Mouse (Mus musculus) embryonic stem cell, embryonic (primary cell): ENCODE results near the gene Ssxb8.
"Not testable (repeated sequence)": the region's sequence is repeated elsewhere in the genome, so short reads cannot be mapped to it uniquely, and the experiment has no call there.

Experiments
- CTCF ChIA-PET, 4 experiments: fragments of 300-600 bp in 2 of 4; fragments of 350-600 bp in 2 of 4; sonication (Branson Sonifier 250); formaldehyde crosslinking; loops; one replicate each; lab custom pipeline; 2022; ENCODE audit warnings: inconsistent platforms in 2 of 4; lab: Charles Lee
- POLR2A ChIA-PET, 4 experiments: fragments of 300-600 bp in 2 of 4; fragments of 350-600 bp in 2 of 4; sonication (Branson Sonifier 250); formaldehyde crosslinking; loops; one replicate each; lab custom pipeline; 2022; ENCODE audit warnings: antibody characterized with exemption in 4 of 4, inconsistent platforms in 1 of 4; lab: Charles Lee

Ssxb8 gene

GRCm38 (mm10) chrX:8690744-8691143 lies at the start of gene Ssxb8:
TSS of gene Ssxb8 (minus strand) at chrX:8690844.
- CTCF ChIA-PET, POLR2A ChIA-PET: not testable (repeated sequence)

- CTCF ChIA-PET: interaction anchor here in 1 of 4 experiments (1.0 kb wide), 1 partner anchor 215 kb away, joined by 3 read pairs; no protein-coding TSS in a partner anchor
- POLR2A ChIA-PET: no interaction called here
Measured at GRCm38 (mm10) chrX:8732907-8733306, 42.3 kb upstream of the Ssxb8 start.

GRCm38 (mm10) chrX:8663085-8663484 lies 27.6 kb downstream of the Ssxb8 start:
- ChIA-PET POLR2A (no interaction called here), CTCF (no interaction called here)
